Mouse (Mus musculus) CD4-positive, CD25-positive, alpha-beta regulatory T cell, adult 2 months (primary cell): Measurements from ENCODE around the gene Sorbs2.
"Not testable (repeated sequence)": the region's sequence is repeated elsewhere in the genome, so short reads cannot be mapped to it uniquely, and the experiment has no call there.

Experiments used
- DNase-seq: peaks from one replicate; pipeline ENCODE4 v3.0.0-alpha.2; 2012; ENCODE audit warnings: low read depth, low spot score

Sorbs2 gene

GRCm38 (mm10) chr8:45843306-45843705 lies 335.7 kb downstream of the Sorbs2 start:
- DNase-seq, result no peak

GRCm38 (mm10) chr8:45844097-45844885 lies 336.7 kb downstream of the Sorbs2 start:
- no peak for DNase-seq

GRCm38 (mm10) chr8:45844911-45845481 lies 337.4 kb downstream of the Sorbs2 start:
- no peak for DNase-seq

- no peak for DNase-seq
Observed at GRCm38 (mm10) chr8:45845906-45846305, 338.3 kb downstream of the Sorbs2 start.

GRCm38 (mm10) chr8:45855118-45855517 lies 347.5 kb downstream of the Sorbs2 start:
- DNase-seq, result no peak

- DNase-seq, result no peak
Observed at GRCm38 (mm10) chr8:45857734-45858133, 350.1 kb downstream of the Sorbs2 start.

GRCm38 (mm10) chr8:45858391-45858790 lies 350.8 kb downstream of the Sorbs2 start:
- DNase-seq, result no peak

- DNase-seq, result not testable (repeated sequence)
Observed at GRCm38 (mm10) chr8:45871587-45871986, 364.0 kb downstream of the Sorbs2 start.

- no peak for DNase-seq
Observed at GRCm38 (mm10) chr8:45872077-45872476, 364.5 kb downstream of the Sorbs2 start.

GRCm38 (mm10) chr8:45874945-45875626 lies 367.5 kb downstream of the Sorbs2 start:
- no peak for DNase-seq

GRCm38 (mm10) chr8:45876397-45876796 lies 368.8 kb downstream of the Sorbs2 start:
- no peak for DNase-seq
